Mouse (Mus musculus) spleen, embryonic (tissue): Measurements from ENCODE around the gene Atf7ip.

Experiments used
- CTCF ChIA-PET: fragments of 350-600 bp; sonication (Branson Sonifier 250); formaldehyde crosslinking; loops from one replicate; lab custom pipeline; 2022; lab: Charles Lee

Atf7ip gene

DNA sequence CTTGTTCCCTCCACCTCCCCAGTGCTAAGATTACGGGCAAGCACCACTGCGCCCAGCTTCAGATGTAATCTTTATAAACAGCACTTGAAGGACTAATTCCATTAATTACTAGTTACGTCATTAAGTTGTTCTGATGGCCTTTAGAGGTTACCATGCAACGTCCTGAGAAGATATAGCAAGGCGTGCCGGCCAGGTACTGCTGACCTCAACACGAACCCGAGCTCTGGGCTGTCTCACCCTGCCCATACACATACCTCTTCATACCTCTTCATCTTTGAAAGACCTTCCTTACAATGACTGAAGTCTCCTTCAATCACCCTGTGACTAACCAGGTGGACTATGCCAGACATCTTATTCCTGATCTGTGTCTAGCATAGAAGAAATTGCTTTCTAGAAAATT is 125.6 kb downstream of the Atf7ip start:
- CTCF ChIA-PET: interaction anchor here (0.6 kb wide), 1 partner anchor 9 kb away, joined by 5 read pairs; no protein-coding TSS in a partner anchor

DNA sequence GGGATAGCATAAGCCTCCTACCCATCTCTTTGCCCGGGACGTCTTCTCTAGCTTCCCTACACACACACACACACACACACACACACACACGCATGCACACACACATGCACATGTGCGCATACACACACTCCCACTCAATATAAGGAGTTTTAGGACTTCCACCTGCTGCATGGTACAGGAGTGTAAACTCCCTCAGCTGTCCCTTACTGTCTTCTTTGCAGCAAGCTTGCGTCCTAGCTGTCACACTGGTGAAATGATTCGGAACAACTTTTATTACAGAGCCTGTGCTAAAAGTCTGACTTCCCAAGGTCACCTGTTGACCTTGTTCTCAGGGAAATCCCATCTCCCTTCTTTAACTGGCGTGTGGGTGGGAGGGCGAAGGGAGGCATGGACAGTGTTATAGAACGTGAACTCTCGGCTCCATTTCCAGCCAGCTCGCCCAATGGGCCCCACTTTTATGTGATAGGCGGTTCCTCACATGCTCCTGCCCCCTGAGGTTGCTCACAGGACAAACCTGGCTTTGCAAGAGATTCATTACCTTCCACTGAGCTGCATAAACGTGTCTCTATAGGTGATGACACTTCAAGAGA is 126.1 kb downstream of the Atf7ip start:
- CTCF ChIA-PET: interaction anchor here (0.6 kb wide), 1 partner anchor 9 kb away, joined by 5 read pairs; no protein-coding TSS in a partner anchor

DNA sequence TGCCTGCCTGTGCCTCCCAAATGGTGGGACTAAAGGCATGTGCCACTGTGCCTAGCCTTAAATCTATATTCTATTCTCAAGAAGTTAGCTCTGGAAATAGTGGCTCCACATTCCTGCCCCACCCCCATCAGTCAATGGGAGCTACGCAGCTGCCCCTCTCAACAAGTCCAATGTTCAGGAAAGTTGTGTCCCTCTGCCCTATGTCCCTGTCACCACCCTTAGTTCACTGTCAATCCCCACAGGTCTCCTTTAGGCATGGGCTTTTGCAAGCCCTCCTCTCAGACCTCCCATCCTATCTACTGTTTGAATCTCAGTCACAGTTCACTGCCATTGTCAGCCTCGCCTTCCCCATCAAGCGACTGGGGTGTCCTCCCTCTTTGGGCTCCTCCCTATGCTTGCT is 127.2 kb downstream of the Atf7ip start:
- CTCF ChIA-PET: interaction anchor here (0.6 to 1.1 kb wide), 2 partner anchors 13 to 198 kb away, joined by 3 to 5 read pairs; no protein-coding TSS in a partner anchor

- CTCF ChIA-PET: interaction anchor here (0.9 to 1.1 kb wide), 2 partner anchors 13 to 110 kb away, joined by 3 to 5 read pairs; no protein-coding TSS in a partner anchor
Observed at GRCm38 (mm10) chr6:136633719-136634118, 127.8 kb downstream of the Atf7ip start.

DNA sequence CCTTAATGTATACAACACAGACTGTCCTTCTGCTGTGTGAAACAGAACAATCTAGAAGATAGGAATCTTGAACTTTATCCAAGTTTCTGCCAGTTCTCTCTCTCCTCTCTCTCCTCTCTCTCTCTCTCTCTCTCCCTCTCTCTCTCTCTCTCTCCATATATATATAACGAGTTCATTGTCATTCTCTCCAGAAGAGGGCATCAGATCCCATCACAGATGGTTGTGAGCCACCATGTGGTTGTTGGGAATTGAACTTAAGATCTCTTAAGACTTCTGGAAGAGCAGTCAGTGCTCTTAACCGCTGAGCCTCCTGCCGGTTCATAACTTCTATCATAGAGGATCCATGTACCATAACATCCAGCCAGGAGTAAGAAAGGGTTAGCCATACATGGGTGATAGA is 129.0 kb downstream of the Atf7ip start:
- CTCF ChIA-PET: no interaction called here

- CTCF ChIA-PET: no interaction called here
Observed at GRCm38 (mm10) chr6:136644171-136644570, 138.2 kb downstream of the Atf7ip start.

- CTCF ChIA-PET: interaction anchor here (0.7 kb wide), 1 partner anchor 32 kb away, joined by 4 read pairs; no protein-coding TSS in a partner anchor
Observed at GRCm38 (mm10) chr6:136645754-136646153, 139.8 kb downstream of the Atf7ip start.

DNA sequence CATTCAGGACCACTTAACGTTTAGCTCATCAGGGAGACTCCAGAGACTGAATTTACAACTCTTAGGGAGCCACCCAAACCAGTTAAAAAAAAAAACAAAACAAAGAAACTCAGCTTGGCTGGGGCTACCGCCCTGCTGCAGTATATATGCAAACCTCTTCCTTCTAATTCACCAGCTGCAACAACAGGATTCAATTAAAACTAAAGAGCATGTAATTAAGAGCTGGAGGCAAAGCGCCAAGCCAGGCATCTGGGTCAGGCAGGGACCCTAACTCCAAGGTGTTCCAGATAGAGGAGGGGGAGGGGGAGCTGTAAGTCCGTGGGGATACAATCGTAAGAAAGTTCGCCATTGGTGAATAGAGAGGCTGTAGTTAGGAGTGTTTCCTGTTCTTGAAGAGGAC is 140.2 kb downstream of the Atf7ip start:
- CTCF ChIA-PET: interaction anchor here (0.7 kb wide), 1 partner anchor 31 kb away, joined by 4 read pairs; no protein-coding TSS in a partner anchor

GRCm38 (mm10) chr6:136647455-136647861 is 141.5 kb downstream of the Atf7ip start:
- CTCF ChIA-PET: interaction anchor here (0.6 to 1.2 kb wide), 2 partner anchors 31 to 127 kb away, joined by 3 to 8 read pairs; no protein-coding TSS in a partner anchor

DNA sequence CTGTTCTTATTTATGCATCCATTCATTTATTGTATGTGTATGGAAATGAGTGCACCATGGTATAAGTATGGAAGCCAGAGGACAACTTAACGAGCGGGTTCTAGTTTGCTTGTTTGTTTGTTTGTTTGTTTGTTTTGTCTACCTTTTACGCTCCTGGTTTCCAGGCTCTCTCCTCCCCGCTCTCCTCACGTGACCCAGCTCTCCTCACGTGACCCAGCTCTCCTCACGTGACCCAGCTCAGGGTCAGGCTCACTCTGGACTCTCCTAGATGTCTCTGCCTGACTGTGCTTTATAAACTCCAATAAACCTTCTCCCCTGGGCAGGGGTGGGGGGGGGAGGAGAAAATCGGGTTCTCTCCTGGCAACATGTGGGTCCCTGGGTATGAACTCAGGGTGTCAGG is 144.7 kb downstream of the Atf7ip start:
- CTCF ChIA-PET: no interaction called here

DNA sequence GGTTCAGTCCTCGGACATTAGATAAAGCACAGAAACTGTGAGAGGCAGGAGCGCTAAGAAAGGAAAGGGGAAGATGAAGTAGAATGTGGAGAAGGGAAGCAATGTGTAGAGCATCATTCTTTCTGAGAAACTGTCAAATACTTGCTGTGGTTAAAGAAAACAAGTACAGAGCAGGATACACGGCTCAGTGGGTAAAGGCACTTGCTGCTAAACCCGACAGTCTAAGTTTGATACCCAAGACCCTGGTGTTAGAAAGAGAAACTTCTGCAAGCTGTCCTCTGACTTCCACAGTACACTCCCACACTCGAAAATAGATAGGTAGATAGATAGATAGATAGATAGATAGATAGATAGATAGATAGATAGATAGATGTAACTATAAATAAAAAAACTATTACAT is 147.4 kb downstream of the Atf7ip start:
- CTCF ChIA-PET: interaction anchor here (1.1 kb wide), 1 partner anchor 36 kb away, joined by 3 read pairs; no protein-coding TSS in a partner anchor

GRCm38 (mm10) chr6:136654470-136654869 is 148.5 kb downstream of the Atf7ip start:
- CTCF ChIA-PET: interaction anchor here (0.5 to 1.1 kb wide), 2 partner anchors 10 to 35 kb away, joined by 3 read pairs; no protein-coding TSS in a partner anchor

- CTCF ChIA-PET: interaction anchor here (0.8 kb wide), 1 partner anchor 23 kb away, joined by 3 read pairs; no protein-coding TSS in a partner anchor
Observed at GRCm38 (mm10) chr6:136655786-136656185, 149.8 kb downstream of the Atf7ip start.

GRCm38 (mm10) chr6:136658303-136658702 is 152.3 kb downstream of the Atf7ip start:
- CTCF ChIA-PET: no interaction called here

- CTCF ChIA-PET: interaction anchor here (0.8 kb wide), 1 partner anchor 86 kb away, joined by 3 read pairs; no protein-coding TSS in a partner anchor
Observed at GRCm38 (mm10) chr6:136659226-136659625, 153.3 kb downstream of the Atf7ip start.
